Mouse (Mus musculus) thymus, postnatal 36 days (tissue): Measurements from ENCODE around the gene Btg2.
A peak's percentile ranks its signal among the peaks of the same experiment; 100 is the strongest.

Experiments
- DNase-seq, 2 experiments: peaks; one replicate each; pipeline ENCODE4 v3.0.0; 2022; ENCODE audit warnings: mixed read lengths in 2 of 2

Btg2 gene

DNA sequence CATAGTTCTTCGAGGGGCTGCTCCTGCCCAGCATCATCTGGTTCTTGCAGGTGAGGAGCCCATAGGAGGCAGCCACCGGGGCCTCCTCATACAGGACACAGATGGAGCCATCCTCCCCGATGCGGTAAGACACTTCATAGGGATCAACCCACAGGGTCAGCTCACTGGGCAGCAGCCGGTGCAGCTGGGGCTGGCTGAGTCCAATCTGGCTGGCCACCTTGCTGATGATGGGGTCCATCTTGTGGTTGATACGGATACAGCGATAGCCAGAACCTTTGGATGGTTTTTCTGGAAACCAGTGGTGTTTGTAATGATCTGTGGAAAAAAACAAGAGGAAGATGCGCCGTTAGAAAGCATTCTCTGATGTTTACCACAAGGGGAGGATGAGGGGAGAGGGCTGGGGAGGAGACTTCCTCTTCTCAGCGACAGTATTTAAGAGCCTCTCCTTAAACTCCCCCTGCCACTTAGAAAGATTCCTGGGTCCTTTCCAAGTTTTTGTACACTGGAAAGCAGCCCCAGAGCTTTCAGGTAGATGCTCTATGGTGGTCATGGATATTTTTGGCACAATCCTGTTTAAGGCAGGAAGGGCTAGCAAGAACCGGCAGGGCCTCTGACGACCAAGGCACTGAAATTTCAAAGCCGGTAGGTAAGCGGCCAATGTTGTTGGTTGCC lies 1.4 kb downstream of the Btg2 start:
- DNase-seq: peak; percentile 64 to 70

DNA sequence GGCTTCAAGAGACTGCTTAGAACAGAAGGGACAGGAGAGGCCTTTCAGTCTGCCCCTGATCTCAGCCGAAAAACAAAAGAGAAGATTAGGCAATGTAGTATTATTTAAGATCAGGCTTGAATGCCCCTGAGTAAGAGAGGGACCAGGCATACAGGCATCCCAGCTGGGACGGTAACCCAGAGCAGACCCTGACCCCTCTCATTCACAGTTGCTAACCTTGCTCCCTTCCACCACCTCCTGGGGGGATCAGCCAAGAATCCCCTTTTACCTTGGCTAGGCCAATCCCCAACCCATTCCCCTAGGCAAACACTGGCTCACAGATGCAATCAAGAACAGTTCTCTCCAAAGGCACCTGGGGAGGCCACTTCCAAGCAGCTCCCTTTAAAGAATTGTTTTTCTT lies 2.1 kb downstream of the Btg2 start:
- peak in 1 of 2 experiments; percentile 56 for DNase-seq

GRCm38 (mm10) chr1:134075532-134075931 lies 3.4 kb downstream of the Btg2 start:
- DNase-seq: peak in 1 of 2 experiments; percentile 65

DNA sequence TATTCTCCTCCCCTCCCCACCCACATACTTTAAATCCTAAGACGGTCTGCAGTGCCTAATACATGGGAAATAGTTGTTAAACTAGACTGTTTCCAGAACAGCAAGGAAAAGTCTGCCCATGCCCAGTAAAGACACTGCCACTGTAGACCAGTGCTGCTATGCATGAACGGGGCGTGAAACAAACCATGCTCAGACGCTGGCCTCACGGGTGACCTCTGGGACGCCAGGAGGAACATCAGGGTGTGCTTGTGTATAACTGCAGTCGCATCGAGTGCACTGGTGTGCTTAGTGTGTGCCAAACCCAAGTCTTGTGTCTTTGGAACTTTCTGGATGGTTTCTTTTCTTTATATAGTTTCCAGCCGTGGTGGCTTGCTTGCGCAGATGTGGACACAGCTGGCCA lies 4.3 kb downstream of the Btg2 start:
- DNase-seq: no peak

GRCm38 (mm10) chr1:134074184-134074583 lies 4.7 kb downstream of the Btg2 start:
- DNase-seq: no peak

GRCm38 (mm10) chr1:134073658-134074057 lies 5.3 kb downstream of the Btg2 start:
- no peak for DNase-seq

GRCm38 (mm10) chr1:134073061-134073564 lies 5.8 kb downstream of the Btg2 start:
- DNase-seq: no peak

DNA sequence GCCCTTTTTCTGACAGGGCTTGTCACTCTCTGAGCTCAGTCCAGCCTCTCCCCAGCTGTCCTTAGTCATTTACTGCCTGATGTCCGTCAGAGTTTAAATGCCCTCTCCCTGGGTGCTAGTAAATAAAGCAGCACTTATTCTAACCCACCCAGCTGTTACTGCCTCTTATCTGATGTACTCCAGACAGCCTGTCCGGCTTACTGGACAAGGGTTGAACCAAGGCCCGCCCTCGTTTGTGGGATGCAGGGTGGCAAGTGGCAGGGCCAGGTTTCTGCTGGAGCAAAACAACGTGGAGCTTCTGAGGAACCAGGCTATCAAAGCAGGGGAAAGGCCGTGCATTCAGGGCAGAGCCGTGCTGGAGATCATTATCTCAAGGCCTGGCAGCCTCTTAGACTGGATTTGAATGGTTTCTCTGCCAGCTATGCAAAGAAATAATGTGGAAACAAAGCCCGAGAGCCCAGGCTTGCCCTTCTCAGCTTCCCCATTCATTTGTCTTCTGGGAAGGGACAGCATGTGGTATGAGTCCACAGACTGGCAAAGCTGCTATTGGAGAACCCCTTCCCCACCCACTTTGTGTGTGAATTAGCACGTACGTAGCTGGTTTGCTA lies 7.4 kb downstream of the Btg2 start:
- no peak for DNase-seq

DNA sequence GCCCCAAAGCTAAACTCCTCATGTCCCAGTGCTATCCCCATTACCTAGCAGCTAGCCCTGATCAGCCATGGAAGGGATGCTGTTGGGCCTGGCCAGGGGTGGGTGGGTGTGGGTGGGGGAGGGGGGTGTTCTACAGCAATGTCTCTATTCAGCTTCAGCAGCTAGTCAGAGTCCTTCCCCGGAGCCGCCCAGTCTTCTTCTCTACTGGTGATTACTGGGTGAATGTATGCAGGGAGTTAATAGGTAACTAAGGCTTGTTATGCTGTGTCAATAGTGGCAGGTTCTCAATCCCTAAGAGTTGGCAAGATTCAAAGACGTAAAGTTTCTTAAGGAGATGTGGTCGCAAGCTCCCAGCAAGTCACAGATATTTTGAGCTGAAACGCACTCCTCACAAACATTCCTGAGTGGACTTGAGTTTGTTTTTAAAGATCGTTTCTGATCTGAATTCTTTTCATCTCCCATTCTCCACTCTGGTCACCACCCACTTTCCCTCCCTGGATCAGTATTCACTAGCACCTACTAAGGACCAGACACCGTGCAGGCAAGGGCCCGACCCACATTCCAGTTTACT lies 8.7 kb downstream of the Btg2 start:
- no peak for DNase-seq

DNA sequence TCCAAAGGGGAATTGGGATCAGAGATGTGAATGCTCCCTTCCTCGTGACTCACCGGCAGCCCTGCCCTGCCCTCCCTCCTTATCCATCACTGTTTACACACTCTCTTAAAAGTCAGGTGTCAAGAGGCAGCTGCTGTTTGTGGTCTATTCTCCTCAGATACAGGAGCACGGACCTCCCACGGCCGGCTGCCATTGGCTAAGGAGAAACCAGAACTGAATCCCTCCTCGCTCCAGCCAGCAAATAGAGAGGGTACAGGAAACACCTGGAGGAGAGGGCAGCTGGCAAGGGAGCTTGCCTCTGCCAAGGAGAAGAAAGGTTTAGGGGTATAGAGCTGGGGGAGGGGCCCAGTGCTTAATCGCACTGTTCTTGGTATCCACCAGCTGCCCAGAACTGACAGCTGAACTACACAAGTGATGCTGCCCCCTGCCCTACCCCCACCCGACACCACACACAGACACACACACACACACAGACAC lies 11.7 kb downstream of the Btg2 start:
- peak; percentile 83 to 95 for DNase-seq

DNA sequence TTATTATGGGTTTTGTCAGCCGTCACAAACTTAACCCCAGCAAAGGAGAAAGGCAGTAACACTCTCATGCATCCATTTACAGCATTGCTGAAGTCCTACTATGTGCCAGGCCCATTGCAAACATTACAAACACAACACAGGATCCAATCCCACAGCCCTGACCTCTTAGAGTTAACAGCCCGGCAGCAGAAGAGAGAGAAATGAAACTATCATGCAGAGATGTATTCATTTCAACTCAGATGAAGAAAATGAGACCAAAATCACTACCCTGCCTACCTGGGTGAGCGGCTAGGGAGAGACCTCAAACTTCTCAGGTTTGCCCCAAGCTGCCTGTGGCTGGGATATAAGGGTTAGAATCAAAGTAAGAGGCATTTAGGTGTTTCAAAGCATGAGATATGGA lies 12.4 kb downstream of the Btg2 start:
- DNase-seq: no peak

DNA sequence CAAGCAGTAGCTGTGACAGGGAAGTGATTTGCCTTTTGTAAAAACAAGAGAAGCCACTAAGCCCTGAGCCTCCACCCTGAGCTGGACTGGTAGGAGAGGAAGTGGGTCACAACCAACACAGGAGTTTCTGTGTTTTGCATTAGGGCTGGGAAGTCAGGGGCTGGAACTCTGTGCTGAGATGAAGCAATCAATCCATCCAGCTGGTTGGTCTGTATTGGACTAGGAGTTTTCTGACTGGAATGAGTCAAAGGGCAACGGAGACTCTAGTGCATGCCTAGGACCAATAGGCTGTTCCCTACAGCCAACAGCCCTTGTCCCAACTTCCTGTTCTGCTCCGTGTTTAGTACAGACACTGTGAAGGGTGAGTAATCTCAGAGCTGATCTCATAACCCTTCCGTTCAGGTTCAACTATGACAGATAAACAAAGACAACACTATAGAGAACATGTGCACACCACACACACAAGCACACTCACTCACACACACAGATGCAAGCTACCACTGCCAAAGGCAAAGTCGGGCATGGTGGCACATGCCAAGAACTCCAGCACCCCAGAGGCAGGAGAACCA lies 13.6 kb downstream of the Btg2 start:
- DNase-seq: peak; percentile 60 to 62

- peak; percentile 46 to 57 for DNase-seq
Observed at GRCm38 (mm10) chr1:134064296-134064831, 14.6 kb downstream of the Btg2 start.

GRCm38 (mm10) chr1:134063773-134064125 lies 15.2 kb downstream of the Btg2 start:
- DNase-seq: peak; percentile 80 to 85

DNA sequence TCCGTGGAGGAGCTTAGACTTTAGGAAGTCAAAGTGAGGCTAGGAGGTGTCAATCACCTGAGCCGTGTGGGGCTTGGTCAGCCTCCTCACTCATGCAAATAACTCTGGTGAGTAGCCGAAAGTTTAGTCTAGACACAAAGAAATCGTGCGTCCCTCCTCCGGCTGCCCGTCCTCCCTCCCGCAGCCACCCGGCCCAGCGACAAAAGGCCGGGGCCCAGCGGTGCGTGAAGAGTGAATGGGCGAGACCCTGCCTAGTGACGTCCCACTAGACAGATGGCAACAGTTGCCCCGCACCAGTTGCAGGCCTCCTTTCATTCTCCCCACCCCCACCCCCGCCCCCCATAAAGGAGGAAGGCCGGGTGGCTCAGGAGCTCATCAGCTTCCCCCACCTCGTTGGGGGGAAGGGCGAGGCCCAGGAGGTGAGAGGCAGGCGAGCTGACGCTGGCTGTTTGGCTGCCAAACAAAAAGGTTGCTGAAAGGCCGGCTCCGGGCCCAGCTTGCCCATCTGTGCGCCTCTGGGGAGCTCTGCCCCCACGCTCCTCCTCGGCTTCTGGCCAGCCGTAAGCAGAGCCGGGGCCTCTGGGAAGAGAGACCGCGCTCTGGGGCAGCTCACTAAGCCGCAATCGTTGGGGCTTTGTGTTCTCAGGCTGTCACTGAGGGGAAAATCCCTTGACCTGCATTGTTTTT lies 15.7 kb downstream of the Btg2 start:
- DNase-seq: peak; percentile 82 to 88

DNA sequence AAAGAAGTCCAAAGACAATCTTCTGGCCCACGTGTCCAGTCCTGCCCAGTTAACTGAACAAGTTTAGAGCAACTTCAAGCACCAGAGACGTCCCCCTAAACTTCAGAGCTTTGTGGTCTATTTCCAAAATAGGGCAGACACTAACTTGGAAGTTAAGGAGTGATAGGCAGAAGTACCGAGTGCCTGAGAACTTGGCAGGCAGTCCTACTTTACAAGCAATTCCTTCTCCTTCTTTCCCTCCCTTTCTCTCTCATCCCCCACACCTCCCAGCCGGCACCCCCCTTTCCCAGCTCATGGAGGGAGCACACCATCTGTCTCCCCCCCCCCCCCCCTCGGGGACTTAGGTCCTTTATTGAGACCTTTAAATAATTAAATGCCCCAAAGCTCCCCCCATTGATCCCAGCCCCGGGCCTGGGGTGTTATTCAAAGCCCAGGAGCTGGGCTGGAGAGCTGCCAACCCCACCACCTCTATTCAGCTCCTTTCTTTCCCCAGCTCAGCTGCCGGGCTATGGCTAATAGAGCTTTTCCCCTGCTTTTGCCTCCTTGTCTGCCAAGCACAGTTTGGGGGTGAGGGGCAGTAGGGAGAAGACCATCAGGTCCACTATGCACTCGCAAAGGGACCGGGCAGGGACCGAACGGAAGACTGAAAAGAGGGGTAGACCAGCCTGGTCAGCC lies 16.4 kb downstream of the Btg2 start:
- DNase-seq: no peak

- peak; percentile 38 to 46 for DNase-seq
Observed at GRCm38 (mm10) chr1:134061915-134062314, 17.0 kb downstream of the Btg2 start.

GRCm38 (mm10) chr1:134060849-134061569 lies 17.9 kb downstream of the Btg2 start:
- peak; percentile 94 to 98 for DNase-seq

- peak; percentile 59 to 75 for DNase-seq
Observed at GRCm38 (mm10) chr1:134059739-134060695, 18.9 kb downstream of the Btg2 start.

DNA sequence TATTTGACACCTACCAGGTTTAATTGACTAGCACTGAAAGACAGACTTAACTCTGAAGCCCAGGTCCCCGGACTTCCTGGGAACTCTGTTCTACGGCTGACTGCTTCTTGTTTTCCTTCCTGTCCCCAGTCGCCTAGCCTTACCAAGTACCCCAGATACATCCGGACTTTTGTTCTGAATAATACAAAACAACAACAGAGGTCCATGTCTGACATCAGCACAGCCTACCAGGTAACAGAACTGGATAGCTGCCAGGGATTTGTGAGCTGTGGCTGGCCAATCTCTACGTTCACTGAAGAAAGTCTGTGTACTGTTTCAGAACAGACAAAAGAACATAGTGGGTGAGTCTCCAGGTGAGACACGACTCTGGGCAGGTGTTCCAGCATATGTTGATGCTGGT lies 20.1 kb downstream of the Btg2 start:
- DNase-seq: no peak
